Mouse (Mus musculus): ENCODE data around the gene Mgat4a. TPM values are rescaled to one million over a fixed set of nuclear protein-coding genes. Genes with fewer than 3 reads are reported as not detected.
A peak's percentile ranks its signal among the peaks of the same experiment; 100 is the strongest.

The Mgat4a gene
- total and polyA plus RNA-seq, 3 experiments, result 22.3 to 23.2 (median 22.9) TPM

DNA sequence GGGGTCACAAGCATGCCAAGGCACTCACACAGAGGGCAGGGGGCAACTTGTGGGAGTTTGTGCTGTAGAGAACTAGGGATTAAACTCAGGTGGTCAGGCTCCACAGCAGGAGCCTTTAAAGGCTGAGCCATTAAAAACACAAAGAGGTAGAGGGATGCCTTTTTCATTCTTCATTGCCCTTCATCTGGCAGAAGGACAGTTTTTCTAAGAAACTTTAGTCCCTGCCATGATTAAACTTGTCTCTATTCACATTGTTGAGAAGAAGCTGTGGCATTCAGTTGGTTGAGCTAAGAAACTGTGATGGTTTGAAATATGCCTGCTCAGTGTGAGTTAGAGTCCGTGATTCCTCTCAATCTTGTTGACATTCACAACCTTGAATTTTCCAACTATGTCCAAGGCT lies 2.2 kb upstream of the Mgat4a start:
- Histone ChIP-seq H3K36me3 (replicated peaks in 1 of 2; ENCODE audit: control insufficient read depth in 1 of 2, insufficient read depth in 1 of 2, low read length in 1 of 2) (no peaks in the 10 kb centered on the region), H3K27me3 (replicated peaks) (peaks cover 7% of the 10 kb centered on the region), H3K79me2 (replicated peaks; ENCODE audit: control insufficient read depth, extremely low read depth, insufficient read depth, poor library complexity, severe bottlenecking) (peaks cover 15% of the 10 kb centered on the region), H3K4me3 (replicated peaks in 1 of 3; ENCODE audit: low read depth in 2 of 3, low read length in 2 of 3, poor library complexity in 1 of 3) (no peak overlapping the region), H3K4me2 (ENCODE audit: insufficient read depth, low read depth, poor library complexity, severe bottlenecking) (no peak overlapping the region), H3K4me1 (ENCODE audit: control insufficient read depth in 1 of 2, insufficient read depth in 2 of 2) (peaks cover 0 to 27% of the 10 kb centered on the region in 2 experiments; a peak in 2 of 4 replicates), H3K9ac (ENCODE audit: insufficient read depth, low read depth) (no peak overlapping the region), H3K27ac (ENCODE audit: insufficient read depth, low read depth) (no peak overlapping the region), H3K9me3 (replicated peaks; ENCODE audit: low read length) (no peaks in the 10 kb centered on the region)
- no peak for TF ChIP-seq POLR2A (IDR thresholded peaks at IDR 0.05; ENCODE audit: low read depth, low read length)
- no peak for TF ChIP-seq BHLHE40 (IDR thresholded peaks at IDR 0.05; ENCODE audit: low read depth, low read length)
- no peak for TF ChIP-seq JUN (IDR thresholded peaks at IDR 0.05; ENCODE audit: insufficient read depth, low read depth, low read length)
- no peak for TF ChIP-seq UBTF (IDR thresholded peaks at IDR 0.05; ENCODE audit: low read depth, low read length)
- TF ChIP-seq ZC3H11A (IDR thresholded peaks at IDR 0.05; ENCODE audit: low read depth, low read length), result no peak
- TF ChIP-seq MYC (IDR thresholded peaks at IDR 0.05; ENCODE audit: low read depth, low read length), result no peak
- no peak for TF ChIP-seq SIN3A (IDR thresholded peaks at IDR 0.05; ENCODE audit: low read length)
- no peak for TF ChIP-seq E2F4 (IDR thresholded peaks at IDR 0.05; ENCODE audit: insufficient replicate concordance, low read depth, low read length)
- TF ChIP-seq MAX (IDR thresholded peaks at IDR 0.05; ENCODE audit: low read length), result no peak
- TF ChIP-seq ZNF384 (IDR thresholded peaks at IDR 0.05; ENCODE audit: low read depth, low read length), result no peak
- no peak for TF ChIP-seq CHD2 (IDR thresholded peaks at IDR 0.05; ENCODE audit: low read length)
- TF ChIP-seq KAT2A (IDR thresholded peaks at IDR 0.05; ENCODE audit: insufficient replicate concordance, low read length), result no peak
- no peak for TF ChIP-seq TCF12 (IDR thresholded peaks at IDR 0.05; ENCODE audit: low read depth, low read length)
- no peak for TF ChIP-seq SMC3 (IDR thresholded peaks at IDR 0.05; ENCODE audit: low read depth, low read length)
- no peak for TF ChIP-seq POLR2AphosphoS2 (IDR thresholded peaks at IDR 0.05; ENCODE audit: low read depth, low read length)
- no peak for TF ChIP-seq MAZ (IDR thresholded peaks at IDR 0.05; ENCODE audit: low read depth, low read length)
- no peak for TF ChIP-seq GABPA (IDR thresholded peaks at IDR 0.05; ENCODE audit: insufficient replicate concordance, low read depth, low read length)
- TF ChIP-seq MEF2A (IDR thresholded peaks at IDR 0.05; ENCODE audit: borderline replicate concordance, low read depth, low read length), result no peak
- dilution Hi-C loops (cut with MboI; ENCODE audit: extremely low pct_ligation_motif_present, extremely low pct_unique_long_range_greater_than_20kb, low sequenced_read_pairs), result no loop called here
- DNase-seq (ENCODE audit: extremely low read depth), result no peak
- in situ Hi-C loops (cut with MboI; ENCODE audit: low pct_ligation_motif_present, low pct_unique_long_range_greater_than_20kb, low sequenced_read_pairs), result loop anchor here (5.0 kb wide), 1 partner anchor 89 kb away; no protein-coding TSS in a partner anchor

DNA sequence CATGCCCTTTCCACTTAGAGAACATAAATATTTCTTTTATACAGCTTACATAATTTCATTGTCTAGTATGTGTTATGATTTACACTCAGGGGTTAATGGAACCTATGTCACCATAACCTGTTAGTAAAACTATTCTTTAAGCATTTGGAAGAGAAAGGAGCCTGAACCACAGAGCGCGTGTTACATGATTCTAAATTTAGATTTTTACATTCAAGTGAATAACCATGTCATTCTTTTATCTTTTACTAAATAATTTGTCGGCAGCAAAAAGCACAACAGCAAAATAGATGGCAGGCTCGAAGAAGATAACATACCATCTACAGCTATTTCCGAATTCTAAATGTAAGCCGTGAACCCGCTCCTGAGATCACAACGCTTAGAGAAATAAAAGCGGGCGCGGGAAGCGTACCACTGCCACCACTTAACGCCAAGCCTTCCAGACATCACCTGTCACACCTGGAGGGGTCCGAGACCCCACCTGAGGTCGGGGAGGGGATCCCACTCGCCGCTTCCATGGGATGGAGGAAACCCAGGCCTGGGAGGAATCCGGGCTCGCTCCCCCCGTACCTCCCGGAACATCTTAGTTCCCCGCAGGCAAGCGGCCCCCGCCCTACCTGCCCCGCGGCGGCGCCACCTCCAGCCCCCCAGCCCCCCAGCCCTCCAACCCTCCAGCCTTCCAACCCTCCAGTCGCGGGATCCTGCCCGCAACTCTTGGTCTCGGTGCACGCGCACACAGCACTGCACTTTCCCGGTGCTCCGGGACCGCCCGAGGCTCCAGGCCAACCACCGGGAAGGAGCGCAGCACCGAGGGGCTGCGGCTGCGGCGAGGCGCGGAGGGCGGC lies 627 bp downstream of the Mgat4a start:
- Histone ChIP-seq H3K4me2 (ENCODE audit: insufficient read depth, low read depth, poor library complexity, severe bottlenecking) (peak overlapping the region; percentile 81), H3K9me3 (replicated peaks; ENCODE audit: low read length) (no peaks in the 10 kb centered on the region), H3K4me3 (replicated peaks in 1 of 3; ENCODE audit: low read depth in 2 of 3, low read length in 2 of 3, poor library complexity in 1 of 3) (peak overlapping the region; percentile 71 to 98 (median 77)), H3K36me3 (replicated peaks in 1 of 2; ENCODE audit: control insufficient read depth in 1 of 2, insufficient read depth in 1 of 2, low read length in 1 of 2) (peaks cover 6 to 9% of the 10 kb centered on the region in 2 experiments), H3K79me2 (replicated peaks; ENCODE audit: control insufficient read depth, extremely low read depth, insufficient read depth, poor library complexity, severe bottlenecking) (peaks cover 41% of the 10 kb centered on the region), H3K27me3 (replicated peaks) (peaks cover 7% of the 10 kb centered on the region), H3K27ac (ENCODE audit: insufficient read depth, low read depth) (peak overlapping the region; percentile 20; the same call in 1 of the 2 replicates), H3K9ac (ENCODE audit: insufficient read depth, low read depth) (peak overlapping the region; percentile 94), H3K4me1 (ENCODE audit: control insufficient read depth in 1 of 2, insufficient read depth in 2 of 2) (peaks cover 10 to 47% of the 10 kb centered on the region in 2 experiments)
- no peak for DNase-seq (ENCODE audit: extremely low read depth)
- dilution Hi-C loops (cut with MboI; ENCODE audit: extremely low pct_ligation_motif_present, extremely low pct_unique_long_range_greater_than_20kb, low sequenced_read_pairs), result no loop called here
- TF ChIP-seq JUN (IDR thresholded peaks at IDR 0.05; ENCODE audit: insufficient read depth, low read depth, low read length) (no peak), PAX5 (IDR thresholded peaks at IDR 0.05; ENCODE audit: low read length) (no peak), RAD21 (IDR thresholded peaks at IDR 0.05; ENCODE audit: low read depth, low read length) (no peak), UBTF (IDR thresholded peaks at IDR 0.05; ENCODE audit: low read depth, low read length) (peak; percentile 25; the same call in 1 of the 2 replicates), SIN3A (IDR thresholded peaks at IDR 0.05; ENCODE audit: low read length) (peak; percentile 33; the same call in 1 of the 2 replicates)
- in situ Hi-C loops (cut with MboI; ENCODE audit: low pct_ligation_motif_present, low pct_unique_long_range_greater_than_20kb, low sequenced_read_pairs), result loop anchor here (5.0 kb wide), 1 partner anchor 92 kb away; no protein-coding TSS in a partner anchor
